Mouse (Mus musculus) neutrophil, adult 65 days (primary cell): ENCODE data around the gene Pitx1. TPM values are rescaled to one million over a fixed set of nuclear protein-coding genes. Genes with fewer than 3 reads are reported as not detected.

ENCODE experiments used
- total RNA-seq: library from RNA; stranded (reverse); gene quantifications from 2 replicates; pipeline ENCODE4 v1.2.4, GENCODE M21; 2023

Pitx1 gene
- total RNA-seq: not detected in 2 replicates

GRCm38 (mm10) chr13:55836142-55836625 lies at the start of gene Pitx1:
Gene Pitx1, minus strand, starts transcription at chr13:55836192.

GRCm38 (mm10) chr13:55784268-55784667 lies 51.7 kb downstream of the Pitx1 start, which contains the start of gene Catsper3:
Gene Catsper3, plus strand, starts transcription at chr13:55784568.

Other genes with a start within 250 kb of the Pitx1 start
- gene B4galt7, start 236.3 kb downstream of the Pitx1 start, total RNA-seq: 12.2 and 16.8 TPM in 2 replicates
- 9.2 and 9.3 TPM in 2 replicates for gene Caml, start 213.2 kb downstream of the Pitx1 start, total RNA-seq
- 31.7 and 44.7 TPM in 2 replicates for gene Ddx46, start 201.2 kb downstream of the Pitx1 start, total RNA-seq
- 21.5 and 27.9 TPM in 2 replicates for gene B230219D22Rik, start 143.1 kb downstream of the Pitx1 start, total RNA-seq
- gene Txndc15, start 121.5 kb downstream of the Pitx1 start, total RNA-seq: 12.4 and 15.4 TPM in 2 replicates
- gene Pcbd2, start 108.8 kb downstream of the Pitx1 start, total RNA-seq: 14.3 and 26.3 TPM in 2 replicates
- gene Catsper3, start 51.6 kb downstream of the Pitx1 start, total RNA-seq: not detected in 2 replicates